Mouse (Mus musculus) gastrocnemius, adult 2 months (tissue): ENCODE data around the gene Htr2b. TPM values are rescaled to one million over a fixed set of nuclear protein-coding genes. Genes with fewer than 3 reads are reported as not detected.

Experiments
- DNase-seq: peaks from one replicate; pipeline ENCODE4 v3.0.0; 2022
- H3K27ac ChIP-seq: fragments of 200-600 bp; 2 replicates; pipeline ENCODE4 v1.8.1; 2022; ENCODE audit warnings: mild to moderate bottlenecking
- H3K4me3 ChIP-seq: fragments of 200-600 bp; 2 replicates; pipeline ENCODE4 v1.8.1; 2022; ENCODE audit warnings: mild to moderate bottlenecking, moderate library complexity
- CTCF ChIP-seq: fragments of 200-600 bp; IDR thresholded peaks from 2 replicates; pipeline ENCODE4 v1.8.1; 2022; ENCODE audit warnings: antibody characterized with exemption, mild to moderate bottlenecking, moderate library complexity
- intact Hi-C: fragments of 180-260 bp; cut with DNase I; formaldehyde crosslinking; loops from one replicate; pipeline ENCODE4 v1.15.1; 2025
- long read RNA-seq, 2 experiments: library from polyadenylated mRNA; stranded (forward); transcript quantifications; one replicate each; pipeline ENCODE4 v2.0.0; 2021
- total RNA-seq, 2 experiments: library from RNA; stranded (reverse); gene quantifications; 2 replicates each; pipeline ENCODE4 v1.2.3; 2021

Htr2b gene
- not detected for total RNA-seq
- long read RNA-seq, experiment 1, partial matches to known transcripts = 0 of 1 reads
- long read RNA-seq, experiment 1, other reads (novel, unspliced or antisense) = 0 of 1 reads
- long read RNA-seq, experiment 2 = 0 reads

DNA sequence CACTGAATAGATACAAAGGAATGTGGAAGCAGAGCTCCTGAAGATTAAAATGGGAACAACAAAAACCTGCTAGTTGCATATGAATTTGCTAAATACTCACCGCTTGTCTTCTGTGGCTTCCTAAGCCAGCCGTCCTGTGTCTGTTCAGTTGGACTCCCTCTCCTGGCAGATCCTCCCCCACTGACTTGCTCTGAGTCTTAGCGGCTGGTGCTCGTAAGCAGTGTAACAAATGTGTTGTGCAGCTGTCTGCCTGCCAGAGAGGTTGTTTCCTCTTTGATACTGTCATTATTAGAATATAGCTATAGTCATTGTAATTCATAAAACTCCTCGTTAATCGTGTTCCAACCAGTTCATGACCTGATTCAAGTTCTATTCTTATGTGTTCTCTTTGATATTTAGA, at the start of gene Htr2b:
Gene Htr2b, minus strand, starts transcription at position 192 of the 400 bp plus-strand sequence.
- TF ChIP-seq CTCF = peak; percentile 21; the same call in 1 of the 2 replicates
- DNase-seq = peak; percentile 37
- peak within 1 kb of the TSS; percentile 10; the same call in 1 of the 2 replicates for H3K27ac ChIP-seq
- no peak within 1 kb of the TSS for H3K4me3 ChIP-seq
- intact Hi-C loops = no loop called here

DNA sequence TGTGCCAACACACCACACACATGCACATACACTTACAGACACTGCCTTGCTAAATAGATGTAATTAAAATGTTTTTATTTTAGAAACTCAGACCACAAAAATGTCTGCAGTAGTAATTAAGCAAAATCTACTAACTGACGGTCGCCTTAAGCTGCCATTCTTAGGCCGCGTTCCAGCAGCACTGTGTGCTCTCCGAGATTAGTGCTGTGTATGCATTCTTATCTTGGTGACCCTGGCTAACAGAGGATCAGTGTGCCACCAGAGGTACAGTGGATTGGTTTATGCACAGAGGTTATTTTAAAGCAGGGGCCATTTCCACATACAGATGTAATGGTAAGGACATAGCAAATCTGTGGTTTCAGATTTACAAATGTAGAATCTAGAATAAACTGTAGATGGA, 49.3 kb upstream of the Htr2b start:
- no peak overlapping the region for H3K27ac ChIP-seq

DNA sequence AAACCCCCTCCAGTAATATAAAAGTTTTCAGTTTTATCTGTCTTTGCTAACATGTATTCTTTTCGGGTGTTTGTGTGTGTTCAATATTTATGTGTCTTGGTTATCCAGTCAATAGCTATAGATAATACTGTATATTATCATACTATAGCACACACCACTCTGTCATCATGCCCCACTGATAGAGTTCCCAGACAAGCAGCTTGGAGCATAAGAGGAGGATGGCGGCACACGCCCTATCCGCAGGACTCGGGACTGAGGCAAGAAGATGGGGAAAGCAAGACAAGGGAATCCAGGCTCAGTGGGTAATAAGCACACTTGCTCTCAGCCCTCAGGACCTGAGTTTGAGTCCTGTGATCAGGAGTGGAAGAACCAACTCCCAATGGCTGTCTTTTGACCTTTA, 48.7 kb upstream of the Htr2b start:
- intact Hi-C loops = no loop called here
- no peak for DNase-seq
- Histone ChIP-seq H3K27ac (no peak overlapping the region), H3K4me3 (no peak overlapping the region)
- no peak for TF ChIP-seq CTCF

More for the DNA sequence above, 49.3 kb upstream of the Htr2b start:
- H3K4me3 ChIP-seq = no peak overlapping the region
- intact Hi-C loops = no loop called here
- no peak for DNase-seq
- TF ChIP-seq CTCF = no peak

DNA sequence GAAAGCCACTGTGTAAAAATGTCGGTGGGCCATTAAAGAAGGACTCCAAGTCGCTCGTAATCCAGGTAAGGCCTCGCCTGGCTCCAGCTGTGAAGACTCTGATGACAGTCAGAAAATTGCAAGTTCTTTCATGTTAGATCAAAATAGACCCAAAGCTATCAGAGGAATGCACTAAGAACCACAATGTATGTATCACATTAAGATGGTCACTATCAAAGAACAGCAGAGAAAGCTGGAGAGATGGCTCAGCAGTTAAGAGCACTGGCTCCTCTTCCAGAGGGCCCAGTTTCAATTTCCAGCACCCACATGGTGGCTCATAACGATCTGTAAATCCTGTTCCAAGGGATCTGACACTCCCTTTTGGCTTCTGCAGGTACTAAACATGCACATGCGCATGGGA, 48.3 kb upstream of the Htr2b start:
- Histone ChIP-seq H3K27ac (no peak overlapping the region), H3K4me3 (no peak overlapping the region)
- no peak for DNase-seq
- intact Hi-C loops = no loop called here
- TF ChIP-seq CTCF = no peak

DNA sequence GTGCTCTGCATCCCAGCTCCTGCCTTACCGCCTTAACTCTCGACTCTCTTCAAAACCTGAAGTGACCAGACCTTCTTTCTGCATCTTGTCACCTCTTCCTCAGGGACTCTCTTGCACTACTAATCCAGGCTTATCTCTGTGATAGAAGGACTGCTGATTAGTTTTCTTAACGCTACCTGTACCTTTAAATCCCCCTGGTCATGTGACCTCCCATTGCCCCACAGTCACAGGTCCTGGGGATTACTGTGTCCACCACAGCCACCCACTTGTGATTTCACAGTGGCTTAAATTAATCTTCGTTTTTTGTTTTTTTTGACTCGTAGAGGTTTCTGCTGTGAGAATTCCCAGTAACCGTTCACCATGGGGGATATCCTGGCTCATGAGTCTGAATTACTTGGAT, 44.8 kb upstream of the Htr2b start:
- no peak for TF ChIP-seq CTCF
- DNase-seq = no peak
- intact Hi-C loops = no loop called here
- H3K27ac ChIP-seq = no peak overlapping the region
- no peak overlapping the region for H3K4me3 ChIP-seq

DNA sequence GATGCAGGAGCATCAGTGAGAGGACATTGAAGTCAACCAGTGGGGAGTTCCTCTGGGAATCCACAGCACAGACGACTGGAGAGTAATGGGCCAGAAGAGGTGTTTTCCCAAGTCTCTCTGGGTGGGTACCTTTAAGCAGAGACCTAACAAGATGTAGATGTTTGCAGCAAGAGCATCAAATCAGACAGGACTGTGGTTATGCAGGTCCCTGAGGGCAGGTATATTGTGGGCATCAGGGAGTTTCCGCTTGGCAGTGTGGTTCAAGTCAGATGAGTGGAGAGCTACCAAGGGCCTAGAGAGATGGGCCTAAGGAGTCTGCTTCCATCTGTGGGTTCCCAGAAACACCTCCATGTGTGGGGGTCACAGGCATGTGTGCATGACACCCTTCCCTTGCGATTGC, 44.3 kb upstream of the Htr2b start:
- no peak overlapping the region for H3K27ac ChIP-seq
- DNase-seq = no peak
- TF ChIP-seq CTCF = no peak
- no peak overlapping the region for H3K4me3 ChIP-seq
- intact Hi-C loops = no loop called here

DNA sequence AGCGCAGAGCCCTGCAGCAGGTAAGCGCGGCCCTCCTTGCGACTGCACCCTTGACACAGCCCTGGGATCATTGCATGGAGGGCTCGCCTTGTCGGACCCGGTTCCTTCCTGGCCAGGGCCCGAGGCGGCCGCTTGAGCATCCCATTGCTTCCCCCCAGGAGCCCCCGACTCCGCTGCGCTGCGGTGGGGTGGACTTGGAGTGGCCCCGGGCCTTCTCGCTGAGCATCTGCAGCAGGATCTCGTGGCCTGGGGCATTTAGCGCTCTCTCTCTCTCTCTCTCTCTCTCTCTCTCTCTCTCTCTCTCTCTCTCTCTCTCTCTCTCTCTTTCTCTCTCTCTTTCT, 43.0 kb upstream of the Htr2b start:
- peak overlapping the region; percentile 86 for H3K27ac ChIP-seq

DNA sequence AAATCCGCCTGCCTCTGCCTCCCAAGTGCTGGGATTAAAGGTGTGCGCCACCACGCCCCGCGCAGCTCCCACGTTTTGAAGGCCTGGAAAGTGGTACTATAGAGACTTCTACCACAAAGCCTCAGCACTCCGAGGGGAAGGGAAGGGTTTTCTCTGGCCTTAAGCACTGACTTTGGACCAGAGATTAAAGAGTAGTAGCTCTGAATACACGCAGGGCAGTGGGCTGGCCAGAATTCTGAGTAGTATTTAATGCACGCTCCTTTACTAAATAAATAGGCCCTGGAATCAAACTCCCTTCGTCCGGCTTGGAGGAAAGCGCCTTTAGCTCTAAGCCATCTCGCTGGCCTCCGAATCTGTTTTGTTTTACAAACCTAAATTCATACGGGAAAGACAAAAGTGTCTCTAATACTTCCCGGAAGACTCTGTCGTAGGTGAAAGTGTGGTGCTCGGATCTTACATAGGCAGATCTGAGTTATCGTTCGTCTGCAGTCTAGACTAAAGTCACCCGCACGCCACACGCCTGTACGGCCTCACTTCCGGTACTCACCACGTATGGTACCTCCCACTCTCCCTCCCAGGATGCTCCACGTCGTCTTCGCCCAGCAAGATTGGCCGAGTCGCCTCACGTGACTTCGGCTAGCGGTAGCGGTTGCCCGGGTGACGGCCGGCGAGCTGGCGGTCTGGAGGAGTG, 42.5 kb upstream of the Htr2b start, which contains the start of gene Armc9:
Gene Armc9, plus strand, starts transcription at position 648 of the 691 bp plus-strand sequence.
- TF ChIP-seq CTCF = no peak
- peak; percentile 97 for DNase-seq
- Histone ChIP-seq H3K4me3 (peak within 1 kb of the TSS; percentile 92), H3K27ac (peak within 1 kb of the TSS; percentile 86)
- intact Hi-C loops = loop anchor here (5.0 kb wide), 1 partner anchor 92 kb away; the partner anchor contains the start of gene Psmd1

More for the DNA sequence above, 43.0 kb upstream of the Htr2b start:
- intact Hi-C loops = loop anchor here (5.0 kb wide), 1 partner anchor 92 kb away; the partner anchor contains the start of gene Psmd1
- H3K4me3 ChIP-seq = peak overlapping the region; percentile 92
- TF ChIP-seq CTCF = no peak
- no peak for DNase-seq

DNA sequence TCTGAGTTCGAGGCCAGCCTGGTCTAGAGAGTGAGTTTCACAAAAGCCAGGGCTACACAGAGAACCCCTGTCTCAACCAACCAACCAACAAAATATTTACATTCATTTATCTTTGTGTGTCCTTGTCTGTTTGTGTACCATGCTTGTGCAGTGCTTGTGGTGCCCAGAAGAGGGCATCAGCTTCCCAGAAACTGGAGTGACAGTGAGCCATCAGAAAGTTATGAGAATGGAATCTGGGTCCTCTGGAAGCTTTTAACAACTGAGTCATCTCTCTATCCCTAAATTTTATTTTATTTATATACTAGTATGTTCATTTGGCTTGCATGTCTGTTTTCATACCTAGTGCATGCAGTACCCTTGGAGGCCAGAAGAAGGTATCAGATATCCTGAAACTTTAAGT, 40.8 kb upstream of the Htr2b start:
- Histone ChIP-seq H3K27ac (no peak overlapping the region), H3K4me3 (no peak overlapping the region)
- intact Hi-C loops = loop anchor here (5.0 kb wide), 1 partner anchor 90 kb away; the partner anchor contains the start of gene Psmd1
- peak; percentile 26; the same call in 1 of the 2 replicates for TF ChIP-seq CTCF
- DNase-seq = no peak

DNA sequence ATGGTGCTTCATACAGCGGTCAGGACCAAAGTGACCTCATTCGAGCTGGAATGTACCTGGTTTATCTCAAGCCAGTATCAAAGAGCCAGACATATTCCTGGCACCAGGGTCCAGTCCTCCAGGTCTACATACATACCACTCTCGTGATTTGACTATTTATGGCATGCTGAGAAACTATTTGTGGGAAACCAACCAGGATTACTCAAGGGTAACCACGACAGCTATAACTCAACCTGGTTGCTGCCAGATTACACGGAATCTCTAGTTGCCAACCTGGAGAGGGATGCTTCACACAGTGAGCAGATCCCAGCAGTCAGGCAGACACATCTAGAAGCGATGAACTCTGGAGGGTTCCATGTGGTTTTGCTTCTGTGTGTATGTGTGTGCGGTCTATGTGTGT, 39.6 kb upstream of the Htr2b start:
- intact Hi-C loops = loop anchor here (5.0 kb wide), 1 partner anchor 89 kb away; the partner anchor contains the start of gene Psmd1
- DNase-seq = no peak
- no peak overlapping the region for H3K27ac ChIP-seq
- no peak overlapping the region for H3K4me3 ChIP-seq
- no peak for TF ChIP-seq CTCF

DNA sequence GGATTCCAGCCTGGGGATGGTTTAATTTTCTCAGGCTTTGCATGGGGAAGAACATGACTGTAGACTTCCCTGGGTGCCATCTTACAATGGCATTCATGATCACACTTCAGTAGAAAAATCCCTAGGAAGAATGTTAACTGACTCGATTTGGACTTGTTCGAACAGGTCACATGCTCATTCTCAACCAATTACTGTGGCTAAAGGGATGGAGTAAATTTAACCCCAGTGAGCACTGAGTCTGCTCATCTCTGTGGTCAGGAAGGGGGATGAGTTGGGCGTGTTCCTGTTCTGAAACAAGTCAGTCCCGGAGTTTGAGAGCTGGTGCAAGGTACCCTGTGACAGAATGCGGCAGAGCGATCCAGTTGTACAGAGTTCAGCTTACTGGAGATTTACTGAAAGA, 39.2 kb upstream of the Htr2b start:
- intact Hi-C loops = loop anchor here (5.0 kb wide), 1 partner anchor 89 kb away; the partner anchor contains the start of gene Psmd1
- no peak overlapping the region for H3K27ac ChIP-seq
- no peak for TF ChIP-seq CTCF

DNA sequence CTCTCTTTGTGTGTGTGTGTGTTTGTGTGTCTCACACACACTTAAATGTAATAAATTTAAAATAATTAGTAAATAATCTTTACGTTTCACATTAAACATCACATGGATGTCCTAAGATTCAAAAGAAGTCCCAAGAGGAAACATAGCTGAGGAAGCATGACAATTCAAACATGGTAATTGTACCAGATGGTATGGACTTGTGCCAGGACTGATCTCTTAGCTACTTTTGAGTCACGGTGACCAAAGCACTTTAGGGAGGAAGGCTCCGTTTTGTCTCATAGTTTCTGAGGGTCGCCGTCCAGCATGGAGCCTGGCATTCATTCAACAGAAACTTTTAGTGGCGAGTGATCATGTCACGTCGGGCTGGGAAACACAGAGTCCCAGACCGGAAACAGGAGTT, 36.4 kb upstream of the Htr2b start:
- TF ChIP-seq CTCF = no peak
- DNase-seq = no peak
- no peak overlapping the region for H3K4me3 ChIP-seq
- intact Hi-C loops = no loop called here
- H3K27ac ChIP-seq = no peak overlapping the region

More for the DNA sequence above, 39.2 kb upstream of the Htr2b start:
- no peak overlapping the region for H3K4me3 ChIP-seq
- no peak for DNase-seq

DNA sequence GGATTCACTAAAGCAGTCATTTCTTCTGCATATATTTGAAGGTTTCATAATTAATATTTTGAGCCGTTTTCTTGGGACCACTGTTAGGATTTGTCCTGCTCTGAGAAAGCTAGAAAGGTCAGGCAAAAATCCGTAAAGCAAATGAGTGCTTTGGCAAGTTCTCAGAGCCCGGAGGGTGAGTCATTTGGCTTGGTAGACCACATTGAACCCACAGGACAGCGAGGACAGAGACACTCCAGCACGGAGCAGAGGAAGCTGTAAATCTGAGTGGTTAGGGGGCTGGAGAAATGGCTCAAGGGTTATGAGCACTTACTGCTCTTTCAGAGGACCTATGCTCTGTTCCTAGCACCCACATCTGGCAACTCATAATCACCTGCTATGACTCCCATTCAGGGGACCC, 35.8 kb upstream of the Htr2b start:
- Histone ChIP-seq H3K27ac (no peak overlapping the region), H3K4me3 (no peak overlapping the region)
- DNase-seq = peak; percentile 40
- intact Hi-C loops = no loop called here
- TF ChIP-seq CTCF = no peak
